Mouse (Mus musculus) lung, postnatal 0 days (tissue): ENCODE results near the gene Kcnc1.

Experiments used
- CTCF ChIP-seq: IDR thresholded peaks from 2 replicates; pipeline ENCODE4 v1.5.1; 2016; ENCODE audit warnings: antibody characterized with exemption, mild to moderate bottlenecking
- EP300 ChIP-seq: IDR thresholded peaks from 2 replicates; pipeline ENCODE4 v1.6.1; 2016; ENCODE audit warnings: antibody characterized with exemption, mild to moderate bottlenecking, control low read depth

DNA sequence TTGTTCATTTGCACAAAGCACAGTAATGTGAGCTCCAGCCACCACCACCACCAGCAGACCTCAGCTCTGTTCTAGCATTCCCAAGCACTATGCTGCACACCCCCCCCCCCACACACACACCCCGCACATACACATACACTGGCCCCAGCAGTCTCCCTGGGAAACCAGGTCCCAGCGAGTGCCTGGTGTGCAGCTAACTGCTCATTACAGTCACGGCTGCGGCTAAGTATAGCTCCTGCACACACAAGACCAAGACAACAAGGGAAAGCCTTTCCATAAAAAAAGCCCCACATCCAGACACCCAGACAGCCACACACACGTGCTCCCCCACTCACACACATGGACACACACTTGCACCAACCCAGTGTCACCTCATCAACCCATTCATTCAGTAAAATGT is 16.5 kb downstream of the Kcnc1 start:
- TF ChIP-seq CTCF (no peak), EP300 (no peak)
